Mouse (Mus musculus) midbrain, embryonic 15.5 days (tissue): ENCODE measurements around the gene 1700007K13Rik. TPM values are rescaled to one million over a fixed set of nuclear protein-coding genes. Genes with fewer than 3 reads are reported as not detected.
A peak's percentile ranks its signal among the peaks of the same experiment; 100 is the strongest.

Experiments
- ATAC-seq: fragments of 200-750 bp; cut with Nextera tagmentation; replicated peaks from 2 replicates; pipeline ENCODE4 v1.8.0; 2017; ENCODE audit warnings: moderate TSS enrichment
- H3K27ac ChIP-seq: fragments of 300-500 bp; sonication (generic); 2 replicates; pipeline ENCODE4 v1.5.1; 2015; ENCODE audit warnings: mild to moderate bottlenecking, inconsistent platforms
- H3K27me3 ChIP-seq: fragments of 300-500 bp; sonication (generic); replicated peaks from 2 replicates; pipeline ENCODE4 v1.6.1; 2015; ENCODE audit warnings: inconsistent platforms
- H3K36me3 ChIP-seq: fragments of 300-500 bp; sonication (generic); replicated peaks from 2 replicates; pipeline ENCODE4 v1.6.1; 2015; ENCODE audit warnings: inconsistent platforms
- H3K4me1 ChIP-seq: fragments of 300-500 bp; sonication (generic); 2 replicates; pipeline ENCODE4 v1.6.1; 2015; ENCODE audit warnings: inconsistent platforms
- H3K4me2 ChIP-seq: fragments of 300-500 bp; sonication (generic); 2 replicates; pipeline ENCODE4 v1.6.1; 2015; ENCODE audit warnings: inconsistent platforms, mild to moderate bottlenecking, moderate library complexity
- H3K4me3 ChIP-seq: fragments of 300-500 bp; sonication (generic); 2 replicates; pipeline ENCODE4 v1.5.1; 2015; ENCODE audit warnings: mild to moderate bottlenecking, inconsistent platforms
- H3K9ac ChIP-seq: fragments of 300-500 bp; sonication (generic); 2 replicates; pipeline ENCODE4 v1.6.1; 2015; ENCODE audit warnings: mild to moderate bottlenecking, inconsistent platforms
- H3K9me3 ChIP-seq: fragments of 300-500 bp; sonication (generic); 2 replicates; pipeline ENCODE4 v1.6.1; 2016; ENCODE audit warnings: inconsistent platforms
- WGBS: fragments of 180-500 bp; shearing (Covaris S2); methylation state at CpG from one replicate; pipeline ENCODE4 v1.1.7; 2015; ENCODE audit warnings: mixed read lengths; 5-methylcytosine and 5-hydroxymethylcytosine counted together
- polyA plus RNA-seq: library from polyadenylated mRNA; unstranded; fragments of >200 nt; fragmentation: Nextera tagmentation; extraction: Ambion mirVana; gene quantifications from 2 replicates; pipeline ENCODE4 v1.2.1, GENCODE M21; 2015

The 1700007K13Rik gene
- polyA plus RNA-seq, 1 experiment from 2014 or later, result 2.4 TPM

GRCm38 (mm10) chr2:28430846-28431245 lies 35.3 kb downstream of the 1700007K13Rik start:
- Histone ChIP-seq H3K4me2 (no peak overlapping the region), H3K27ac (no peak overlapping the region), H3K9me3 (no peaks in the 10 kb centered on the region), H3K27me3 (no peaks in the 10 kb centered on the region), H3K36me3 (no peaks in the 10 kb centered on the region), H3K4me1 (peaks cover 7% of the 10 kb centered on the region; the same call in 1 of the 2 replicates), H3K4me3 (no peak overlapping the region), H3K9ac (no peak overlapping the region)
- 66% methylated on average over 6 of the region's 6 CpGs for WGBS
- ATAC-seq, result no peak

- Histone ChIP-seq H3K4me3 (no peak overlapping the region), H3K9ac (no peak overlapping the region), H3K27ac (no peak overlapping the region), H3K27me3 (no peaks in the 10 kb centered on the region), H3K36me3 (no peaks in the 10 kb centered on the region), H3K4me2 (no peak overlapping the region), H3K4me1 (peaks cover 9% of the 10 kb centered on the region; the same call in 1 of the 2 replicates), H3K9me3 (no peaks in the 10 kb centered on the region)
- 81% methylated on average over 6 of the region's 6 CpGs for WGBS
- ATAC-seq, result no peak
Measured at GRCm38 (mm10) chr2:28427226-28427625, 38.9 kb downstream of the 1700007K13Rik start.

GRCm38 (mm10) chr2:28423167-28423566 lies 43.0 kb downstream of the 1700007K13Rik start:
- Histone ChIP-seq H3K9me3 (no peaks in the 10 kb centered on the region), H3K4me1 (peaks cover 16% of the 10 kb centered on the region; the same call in 1 of the 2 replicates), H3K36me3 (no peaks in the 10 kb centered on the region), H3K27ac (no peak overlapping the region), H3K9ac (no peak overlapping the region), H3K4me3 (no peak overlapping the region), H3K27me3 (no peaks in the 10 kb centered on the region), H3K4me2 (no peak overlapping the region)
- ATAC-seq, result no peak
- WGBS, result 38% methylated on average over 3 of the region's 3 CpGs

- no peak overlapping the region for H3K4me2 ChIP-seq
- ATAC-seq, result no peak
- H3K27ac ChIP-seq, result no peak overlapping the region
- H3K4me3 ChIP-seq, result no peak overlapping the region
- no peaks in the 10 kb centered on the region for H3K36me3 ChIP-seq
- no peaks in the 10 kb centered on the region for H3K27me3 ChIP-seq
- H3K9ac ChIP-seq, result no peak overlapping the region
- H3K9me3 ChIP-seq, result no peaks in the 10 kb centered on the region
- peaks cover 19% of the 10 kb centered on the region for H3K4me1 ChIP-seq
- WGBS, result 23% methylated on average over 4 of the region's 4 CpGs
Measured at GRCm38 (mm10) chr2:28419898-28420297, 46.2 kb downstream of the 1700007K13Rik start.

- peak; percentile 55 for ATAC-seq
- no peak overlapping the region for H3K9ac ChIP-seq
- no peak overlapping the region for H3K27ac ChIP-seq
- no peaks in the 10 kb centered on the region for H3K9me3 ChIP-seq
- H3K4me1 ChIP-seq, result peaks cover 19% of the 10 kb centered on the region
- no peaks in the 10 kb centered on the region for H3K27me3 ChIP-seq
- H3K4me3 ChIP-seq, result no peak overlapping the region
- WGBS, result 35% methylated on average over 2 of the region's 2 CpGs
- H3K36me3 ChIP-seq, result no peaks in the 10 kb centered on the region
- H3K4me2 ChIP-seq, result no peak overlapping the region
Measured at GRCm38 (mm10) chr2:28418034-28418433, 48.1 kb downstream of the 1700007K13Rik start.

GRCm38 (mm10) chr2:28416511-28416910 lies 49.6 kb downstream of the 1700007K13Rik start:
- Histone ChIP-seq H3K4me2 (no peak overlapping the region), H3K4me3 (no peak overlapping the region), H3K9ac (no peak overlapping the region), H3K4me1 (peaks cover 19% of the 10 kb centered on the region), H3K27me3 (no peaks in the 10 kb centered on the region), H3K36me3 (no peaks in the 10 kb centered on the region), H3K9me3 (no peaks in the 10 kb centered on the region), H3K27ac (no peak overlapping the region)
- 93% methylated on average over 1 of the region's 1 CpGs for WGBS
- ATAC-seq, result no peak

- Histone ChIP-seq H3K4me1 (peaks cover 19% of the 10 kb centered on the region), H3K9ac (no peak overlapping the region), H3K27me3 (no peaks in the 10 kb centered on the region), H3K9me3 (no peaks in the 10 kb centered on the region), H3K27ac (no peak overlapping the region), H3K4me2 (no peak overlapping the region), H3K36me3 (no peaks in the 10 kb centered on the region), H3K4me3 (no peak overlapping the region)
- ATAC-seq, result no peak
- WGBS, result 43% methylated on average over 10 of the region's 10 CpGs
Measured at GRCm38 (mm10) chr2:28415387-28416024, 50.6 kb downstream of the 1700007K13Rik start.

GRCm38 (mm10) chr2:28414757-28415137 lies 51.4 kb downstream of the 1700007K13Rik start:
- Histone ChIP-seq H3K27ac (no peak overlapping the region), H3K4me2 (no peak overlapping the region), H3K4me3 (no peak overlapping the region), H3K27me3 (no peaks in the 10 kb centered on the region), H3K36me3 (no peaks in the 10 kb centered on the region), H3K9ac (no peak overlapping the region), H3K4me1 (peaks cover 20% of the 10 kb centered on the region), H3K9me3 (no peaks in the 10 kb centered on the region)
- no peak for ATAC-seq
- 94% methylated on average over 5 of the region's 5 CpGs for WGBS

GRCm38 (mm10) chr2:28414116-28414756 lies 51.9 kb downstream of the 1700007K13Rik start:
- Histone ChIP-seq H3K4me3 (no peak overlapping the region), H3K4me1 (peaks cover 23% of the 10 kb centered on the region), H3K4me2 (no peak overlapping the region), H3K36me3 (no peaks in the 10 kb centered on the region), H3K9me3 (no peaks in the 10 kb centered on the region), H3K27ac (no peak overlapping the region), H3K9ac (no peak overlapping the region), H3K27me3 (no peaks in the 10 kb centered on the region)
- WGBS, result 92% methylated on average over 5 of the region's 5 CpGs
- no peak for ATAC-seq

GRCm38 (mm10) chr2:28412936-28413335 lies 53.2 kb downstream of the 1700007K13Rik start:
- H3K4me1 ChIP-seq, result peaks cover 23% of the 10 kb centered on the region
- no peak overlapping the region for H3K27ac ChIP-seq
- H3K36me3 ChIP-seq, result no peaks in the 10 kb centered on the region
- H3K27me3 ChIP-seq, result no peaks in the 10 kb centered on the region
- H3K9me3 ChIP-seq, result no peaks in the 10 kb centered on the region
- no peak for ATAC-seq
- no peak overlapping the region for H3K9ac ChIP-seq
- WGBS, result 83% methylated on average over 6 of the region's 6 CpGs
- H3K4me3 ChIP-seq, result no peak overlapping the region
- no peak overlapping the region for H3K4me2 ChIP-seq

Other genes starting within 250 kb of the 1700007K13Rik start
- gene Ppp1r26, start 19.5 kb downstream of the 1700007K13Rik start, polyA plus RNA-seq, result 20.2 and 20.3 TPM in 2 replicates
- 49.7 and 51.4 TPM in 2 replicates for gene Mrps2, start 1.7 kb upstream of the 1700007K13Rik start, polyA plus RNA-seq
- 1.1 and 1.4 TPM in 2 replicates for gene Gbgt1, start 30.6 kb upstream of the 1700007K13Rik start, polyA plus RNA-seq
- gene Gm10134, start 39.8 kb upstream of the 1700007K13Rik start, polyA plus RNA-seq, result 1.4 and 2.4 TPM in 2 replicates
- 92.0 and 94.8 TPM in 2 replicates for gene Ralgds, start 46.8 kb upstream of the 1700007K13Rik start, polyA plus RNA-seq
- gene Cel, start 97.1 kb upstream of the 1700007K13Rik start, polyA plus RNA-seq, result 0.10 and 0.13 TPM in 2 replicates
- 48.2 and 49.2 TPM in 2 replicates for gene Gtf3c5, start 117.4 kb upstream of the 1700007K13Rik start, polyA plus RNA-seq
- gene Gfi1b, start 155.7 kb upstream of the 1700007K13Rik start, polyA plus RNA-seq, result not detected in 2 replicates
- gene Tsc1, start 174.9 kb upstream of the 1700007K13Rik start, polyA plus RNA-seq, result 38.6 and 40.3 TPM in 2 replicates
- gene Spaca9, start 233.4 kb upstream of the 1700007K13Rik start, polyA plus RNA-seq, result 2.2 and 2.3 TPM in 2 replicates
- gene Ak8, start 233.8 kb upstream of the 1700007K13Rik start, polyA plus RNA-seq, result 4.1 and 4.4 TPM in 2 replicates